Mouse (Mus musculus): ENCODE results near the gene Memo1.
A peak's percentile ranks its signal among the peaks of the same experiment; 100 is the strongest.
"Not testable (repeated sequence)": the region's sequence is repeated elsewhere in the genome, so short reads cannot be mapped to it uniquely, and the experiment has no call there.

Memo1 gene

DNA sequence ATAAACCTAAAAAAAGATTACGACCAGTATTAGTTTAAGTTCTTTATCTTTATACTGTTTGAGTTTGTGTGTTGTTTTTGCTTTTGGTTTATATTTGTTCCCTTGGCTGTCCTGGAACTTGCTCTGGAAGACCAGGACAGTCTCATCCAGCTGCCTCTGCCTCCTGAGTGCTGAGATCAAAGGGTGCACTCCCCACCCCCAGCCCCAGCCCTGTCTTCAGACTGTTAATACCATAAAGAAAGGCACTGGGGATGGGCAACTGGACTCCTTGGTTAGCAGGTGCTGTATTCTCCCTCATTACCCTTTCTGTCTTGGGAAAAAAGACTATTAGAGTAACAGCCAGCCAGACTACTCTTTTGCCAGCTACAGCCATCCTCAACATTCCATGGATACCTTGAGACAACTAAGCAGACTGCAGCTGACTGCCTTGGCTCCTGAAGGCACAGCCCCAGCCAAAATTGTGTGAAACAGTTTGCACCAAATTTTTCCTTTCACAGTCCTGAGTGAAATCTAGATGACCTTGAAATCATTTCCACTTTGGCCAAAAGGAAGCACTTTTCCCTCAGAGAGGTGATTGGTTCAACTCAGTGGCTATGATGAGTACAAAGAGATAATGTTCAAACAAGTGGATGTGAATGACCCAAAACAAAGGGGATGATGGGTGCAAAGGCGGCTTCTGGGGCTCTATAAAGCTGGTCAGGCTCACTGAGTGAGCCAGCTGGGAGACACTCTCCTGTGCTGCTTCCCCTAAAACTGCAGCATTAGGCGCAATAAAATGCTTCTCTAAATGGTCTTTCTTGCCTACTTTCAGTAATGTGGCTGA is 30.8 kb downstream of the Memo1 start:
- DNase-seq (ENCODE audit: low read depth, low spot score) = no peak

DNA sequence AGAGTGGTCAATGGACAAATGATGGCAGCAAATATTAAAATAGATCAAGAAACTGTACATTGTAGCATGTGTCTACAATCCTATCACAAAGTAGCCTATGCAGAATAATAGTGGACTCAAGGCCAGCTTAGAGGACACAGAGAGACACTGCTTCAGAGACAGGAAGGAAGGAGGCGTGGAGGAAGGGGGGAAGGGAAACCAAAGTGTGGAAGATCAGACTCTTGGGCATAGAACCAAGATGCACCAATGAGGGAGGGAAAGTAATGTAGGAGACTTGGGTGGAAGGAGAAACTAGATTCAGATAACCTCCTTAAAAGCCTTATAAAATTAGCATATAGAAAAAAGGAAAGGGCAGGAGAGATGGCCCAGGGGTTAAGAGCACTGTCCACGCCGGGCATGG is 32.9 kb downstream of the Memo1 start:
- DNase-seq (ENCODE audit: low read depth, low spot score) = no peak

DNA sequence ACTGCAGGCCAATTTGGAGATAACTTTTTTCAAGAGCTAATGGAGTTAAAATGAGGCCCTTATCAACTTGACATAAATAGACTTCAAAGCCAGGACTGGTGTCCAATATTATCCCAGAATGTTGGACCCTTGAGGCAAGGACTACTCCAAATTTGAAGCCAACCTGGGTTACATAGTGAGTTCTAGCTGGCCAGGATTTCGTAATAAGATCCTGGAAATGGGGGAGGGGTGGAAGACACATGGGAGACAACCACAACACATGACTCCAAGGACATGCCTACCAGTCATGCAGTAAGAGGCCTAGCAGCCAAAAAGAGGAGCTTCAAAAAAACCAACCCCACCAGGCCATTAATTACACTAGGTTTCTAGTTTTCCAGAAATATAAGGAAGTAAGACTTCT is 50.0 kb downstream of the Memo1 start:
- no peak for DNase-seq (ENCODE audit: low read depth, low spot score)

DNA sequence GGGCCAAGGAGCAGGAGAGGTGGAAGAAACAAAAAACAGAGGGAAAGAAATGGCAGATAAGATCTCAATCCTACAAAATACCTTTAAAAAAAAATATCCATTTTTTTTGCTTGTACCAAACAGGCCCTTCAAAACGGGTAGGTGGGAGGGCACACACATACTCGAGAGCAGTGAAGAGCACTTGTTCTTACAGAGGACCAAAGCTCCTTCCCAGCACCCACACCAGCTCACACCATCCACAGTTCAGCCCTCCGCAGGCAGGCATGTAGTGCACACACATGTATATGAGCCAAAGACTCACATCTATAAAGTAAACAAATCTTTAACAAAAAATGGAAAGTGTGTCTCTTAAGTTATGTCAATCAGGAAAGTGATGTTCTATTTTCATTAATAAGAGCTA is 52.5 kb downstream of the Memo1 start:
- DNase-seq (ENCODE audit: low read depth, low spot score) = no peak

DNA sequence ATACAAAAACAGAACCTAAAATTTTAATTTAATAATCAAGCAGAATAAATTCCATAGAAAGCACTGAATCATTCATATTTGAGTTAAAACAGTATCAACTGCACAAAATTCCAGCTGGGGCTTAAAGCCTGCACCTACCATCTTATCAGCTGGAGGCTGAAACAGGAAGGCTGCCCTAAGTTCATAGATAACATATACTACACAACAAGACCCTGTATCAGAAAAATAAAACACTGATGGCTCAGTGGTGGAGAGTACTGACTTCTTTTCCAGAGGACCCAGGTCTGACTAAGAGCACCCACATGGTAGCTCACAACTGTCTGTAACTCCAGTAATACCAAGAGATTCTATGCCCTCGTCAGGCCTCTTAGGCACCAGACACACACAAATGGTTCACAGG is 55.0 kb downstream of the Memo1 start:
- DNase-seq (ENCODE audit: low read depth, low spot score) = no peak

DNA sequence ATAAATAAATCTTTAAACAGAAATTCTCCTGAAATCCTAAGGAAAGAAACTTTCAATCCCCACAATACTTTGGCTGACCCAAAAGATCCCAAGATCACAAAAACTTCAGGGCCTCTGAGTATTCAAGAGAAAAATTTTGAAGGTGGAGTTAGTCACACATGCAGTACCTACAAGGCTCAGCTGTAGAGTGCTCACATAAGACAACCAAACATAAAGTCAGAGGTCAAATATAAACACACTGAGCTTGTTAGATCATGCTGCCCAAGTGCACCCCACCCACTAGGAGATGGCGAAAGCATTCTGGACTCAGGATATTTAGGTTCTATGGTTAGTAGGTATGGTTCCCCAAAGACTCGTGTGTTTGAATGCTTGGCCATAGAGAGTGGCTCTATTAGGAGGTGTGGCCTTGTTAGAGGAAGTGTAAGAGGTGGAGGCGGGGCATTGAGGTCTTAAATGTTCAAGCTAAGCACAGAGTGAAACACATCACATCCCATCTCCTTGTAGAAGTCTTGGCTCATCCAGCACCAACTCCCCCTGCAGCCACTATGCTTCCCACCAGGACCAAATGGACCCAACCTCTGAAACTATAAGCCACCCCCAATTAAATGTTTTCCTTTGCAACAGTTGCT is 67.1 kb downstream of the Memo1 start:
- DNase-seq (ENCODE audit: low read depth, low spot score) = no peak

DNA sequence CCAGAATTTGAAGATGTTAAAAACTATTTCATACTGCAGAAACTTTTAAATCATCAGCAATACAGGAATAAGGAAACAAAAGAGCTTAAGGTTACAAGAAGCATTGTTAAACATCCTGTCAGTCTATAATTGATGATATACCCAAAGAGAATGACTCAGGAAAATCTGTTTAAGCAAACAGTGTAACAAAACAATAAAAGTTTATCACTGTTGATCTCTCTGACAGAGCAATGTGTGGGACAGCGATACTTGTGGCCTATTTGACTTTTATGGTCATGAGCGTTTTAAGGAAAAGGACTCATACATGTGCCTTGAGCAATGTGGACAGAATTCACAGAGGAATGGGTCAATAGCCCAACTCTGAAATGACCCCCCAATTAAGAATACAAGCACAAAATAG is 78.0 kb downstream of the Memo1 start:
- no peak for DNase-seq (ENCODE audit: low read depth, low spot score)

DNA sequence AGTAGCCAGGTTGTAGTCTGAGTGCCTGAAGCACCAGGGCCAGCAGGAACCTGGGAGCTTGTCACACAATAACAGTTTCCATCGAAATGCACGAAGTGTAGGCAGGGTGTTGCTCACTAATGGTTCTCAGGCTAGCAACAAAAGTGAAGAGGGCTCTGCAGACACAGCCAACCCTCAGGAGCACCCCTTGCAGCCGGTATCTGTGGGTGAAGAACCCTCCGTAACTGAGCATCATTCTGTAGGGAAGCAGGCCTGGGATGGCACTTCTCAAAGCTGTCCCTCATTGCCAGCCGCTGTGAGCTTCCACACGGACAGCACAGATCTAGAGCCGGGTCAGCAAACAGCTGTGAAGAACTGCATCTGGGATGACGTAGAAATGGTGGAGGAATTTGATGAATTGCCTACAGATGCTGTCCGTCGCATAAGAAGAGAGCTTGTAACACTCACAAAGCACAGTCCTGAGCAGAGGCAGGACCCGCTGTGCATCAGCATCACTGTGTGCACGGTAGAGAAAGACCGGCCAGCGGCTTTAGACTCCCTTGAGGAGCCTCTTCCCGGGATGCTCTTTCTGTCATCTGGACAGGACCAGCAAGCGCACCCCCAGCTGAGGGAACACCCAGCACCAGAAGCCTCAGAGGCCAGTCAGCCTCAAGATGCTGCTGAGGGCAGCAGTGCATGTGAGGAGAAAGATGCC is 82.3 kb downstream of the Memo1 start:
- not testable (repeated sequence) for DNase-seq (ENCODE audit: low read depth, low spot score)

DNA sequence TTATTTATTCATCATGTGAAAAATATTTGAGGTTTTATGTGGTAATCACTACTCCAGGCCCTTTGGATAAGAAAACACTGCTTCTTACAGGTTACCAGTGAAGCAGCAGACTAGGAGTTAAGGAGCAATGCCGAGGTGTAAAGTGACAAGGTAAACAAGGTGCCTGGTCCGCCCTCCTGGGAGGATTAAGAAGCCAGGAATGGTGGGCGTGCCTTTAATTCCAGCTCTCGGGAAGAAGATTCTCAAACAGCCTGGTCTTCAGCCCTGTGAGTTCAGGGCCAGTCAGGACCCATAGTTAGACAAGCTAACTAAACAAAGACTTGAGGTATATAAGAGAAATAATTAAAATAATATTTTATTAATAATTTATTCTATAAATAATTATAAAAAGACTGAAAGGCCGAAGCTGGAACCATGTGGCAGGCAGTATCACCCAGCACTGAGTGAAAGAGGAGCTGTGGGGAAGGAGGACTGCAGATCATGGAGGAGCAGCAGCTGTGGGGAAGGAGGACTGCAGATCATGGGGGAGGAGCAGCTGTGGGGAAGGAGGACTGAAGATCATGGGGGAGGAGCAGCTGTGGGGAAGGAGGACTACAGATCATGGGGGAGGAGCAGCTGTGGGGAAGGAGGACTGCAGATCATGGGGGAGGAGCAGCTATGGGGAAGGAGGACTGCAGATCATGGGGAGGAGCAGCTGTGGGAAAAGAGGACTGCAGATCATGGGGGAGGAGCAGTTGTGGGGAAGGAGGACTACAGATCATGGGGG is 86.0 kb downstream of the Memo1 start:
- DNase-seq (ENCODE audit: low read depth, low spot score) = no peak

DNA sequence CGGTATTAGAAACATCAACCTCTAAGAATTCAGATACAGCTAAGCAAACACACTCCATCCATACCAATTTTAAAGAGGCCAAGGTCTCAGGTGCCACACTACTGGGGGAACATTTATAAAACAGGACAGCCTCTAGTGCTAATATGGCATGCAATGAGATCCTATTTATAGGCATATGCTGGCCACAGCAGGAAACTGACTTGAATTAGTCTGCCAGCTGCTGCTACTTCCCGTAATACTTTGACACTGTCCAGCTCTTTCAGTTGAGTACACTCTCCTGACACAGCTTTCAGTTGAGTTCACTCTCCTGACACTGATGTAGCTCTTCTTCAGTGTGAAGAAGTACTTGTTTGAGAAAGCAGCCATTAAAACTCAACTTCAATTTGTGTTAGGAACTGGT is 99.4 kb downstream of the Memo1 start:
- DNase-seq (ENCODE audit: low read depth, low spot score) = no peak

DNA sequence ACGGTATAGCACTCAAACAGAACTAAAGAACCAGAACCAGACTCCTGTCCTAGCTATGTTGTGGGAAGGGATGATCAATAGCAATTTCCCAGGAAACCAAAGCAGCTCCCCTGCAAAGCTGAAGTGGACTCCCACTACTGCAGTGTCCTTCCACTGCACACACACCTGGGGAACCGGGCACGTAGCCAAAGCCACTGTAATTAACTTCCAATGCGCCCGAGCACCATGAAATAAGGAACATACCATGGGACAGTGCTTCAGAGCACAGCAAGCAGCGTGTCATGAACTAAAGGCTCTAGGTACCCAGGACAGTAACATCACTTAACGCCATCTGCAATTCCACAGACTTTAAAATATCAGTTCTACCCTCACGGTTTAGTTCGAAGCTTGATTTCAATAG is 100.6 kb downstream of the Memo1 start:
- DNase-seq (ENCODE audit: low read depth, low spot score) = no peak

DNA sequence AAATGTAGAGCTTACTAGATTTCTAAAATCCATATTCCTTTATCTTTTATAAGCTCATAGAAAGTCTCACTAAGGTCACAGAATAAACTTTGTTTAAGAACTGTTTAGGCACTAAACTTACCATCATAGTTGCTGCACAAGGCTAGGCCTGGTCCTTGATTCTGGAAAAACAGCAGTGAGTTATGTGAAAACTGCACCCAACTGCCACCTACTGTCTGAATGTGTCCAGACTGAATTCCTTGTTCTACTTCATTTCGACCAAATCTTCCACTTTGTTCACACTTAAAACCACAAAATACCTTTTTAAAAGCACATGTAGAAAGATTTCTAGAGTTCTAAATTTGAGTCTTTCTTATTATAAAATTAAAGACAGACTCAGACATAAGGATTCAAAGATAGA is 101.9 kb downstream of the Memo1 start:
- DNase-seq (ENCODE audit: low read depth, low spot score) = no peak

DNA sequence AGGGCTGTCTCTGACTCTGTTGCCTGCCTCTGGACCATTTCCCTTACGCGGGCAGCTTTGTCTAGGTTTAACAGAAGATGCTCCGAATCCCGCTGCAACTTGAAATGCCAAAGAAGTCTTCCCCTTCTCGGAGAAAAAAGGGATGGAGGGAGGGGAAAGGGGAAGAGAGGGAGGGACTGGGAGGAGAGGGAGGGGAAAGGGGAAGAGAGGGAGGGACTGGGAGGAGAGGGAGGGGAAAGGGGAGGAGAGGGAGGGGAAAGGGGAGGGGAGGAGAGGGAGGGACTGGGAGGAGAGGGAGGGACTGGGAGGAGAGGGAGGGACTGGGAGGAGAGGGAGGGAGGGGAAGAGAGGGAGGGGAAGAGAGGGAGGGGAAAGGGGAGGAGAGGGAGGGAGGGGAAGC is 103.9 kb downstream of the Memo1 start:
- no peak for DNase-seq (ENCODE audit: low read depth, low spot score)

DNA sequence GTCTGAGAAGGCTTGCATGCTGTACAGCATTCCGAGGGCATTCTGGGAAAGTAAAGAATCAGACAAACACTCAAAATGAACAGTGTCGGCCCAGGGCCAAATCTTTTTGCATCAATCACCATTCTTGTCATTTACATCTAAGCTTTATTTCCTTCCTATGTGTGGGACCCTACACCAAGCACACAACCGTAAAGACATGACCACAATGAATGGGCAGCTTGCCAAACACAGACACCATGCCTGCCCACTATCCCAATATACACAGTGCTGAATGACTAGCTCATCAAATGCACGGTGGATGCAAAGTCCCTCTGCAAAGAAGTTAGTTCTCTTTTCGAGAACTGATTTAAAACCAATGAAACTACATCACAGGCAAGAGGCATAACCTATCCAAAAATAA is 109.1 kb downstream of the Memo1 start:
- no peak for DNase-seq (ENCODE audit: low read depth, low spot score)

DNA sequence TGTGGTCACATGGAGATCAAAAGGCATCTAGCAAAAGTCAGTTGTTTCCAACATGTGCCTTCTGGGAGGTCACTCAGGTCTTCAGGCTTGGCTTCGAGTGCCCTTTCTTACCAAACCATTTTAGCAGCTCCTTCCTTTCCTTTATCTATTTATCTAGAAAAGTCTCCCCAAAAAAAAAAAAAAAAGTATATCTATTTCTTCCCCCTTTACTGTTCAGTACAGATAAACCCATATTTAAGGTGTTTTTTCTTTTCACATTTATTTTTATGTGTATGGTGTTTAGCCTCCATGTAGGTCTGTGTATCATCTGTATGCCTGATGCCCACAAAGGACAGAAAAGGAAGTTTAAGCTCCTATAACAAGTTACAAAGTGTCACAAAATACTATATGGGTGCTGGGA is 110.6 kb downstream of the Memo1 start:
- DNase-seq (ENCODE audit: low read depth, low spot score) = no peak

DNA sequence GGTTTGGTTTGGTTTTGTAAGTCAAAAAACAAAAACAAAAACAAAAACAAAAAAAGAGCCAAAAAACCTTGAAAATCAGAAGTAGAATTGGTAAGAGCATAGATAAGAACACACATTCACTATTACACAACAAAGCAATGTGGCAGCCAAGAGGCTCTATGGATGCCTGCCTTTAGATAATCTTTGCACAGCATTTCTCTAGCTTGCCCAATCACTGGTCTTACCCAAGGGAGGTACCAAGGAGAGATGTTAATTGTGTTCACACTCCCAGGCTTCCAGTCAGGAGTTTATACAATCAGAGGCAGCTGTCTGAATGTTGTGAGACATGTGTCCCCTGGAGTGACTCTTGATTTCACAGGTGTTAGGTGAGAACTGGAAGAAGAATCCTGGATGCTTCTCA is 114.4 kb downstream of the Memo1 start:
- no peak for DNase-seq (ENCODE audit: low read depth, low spot score)

DNA sequence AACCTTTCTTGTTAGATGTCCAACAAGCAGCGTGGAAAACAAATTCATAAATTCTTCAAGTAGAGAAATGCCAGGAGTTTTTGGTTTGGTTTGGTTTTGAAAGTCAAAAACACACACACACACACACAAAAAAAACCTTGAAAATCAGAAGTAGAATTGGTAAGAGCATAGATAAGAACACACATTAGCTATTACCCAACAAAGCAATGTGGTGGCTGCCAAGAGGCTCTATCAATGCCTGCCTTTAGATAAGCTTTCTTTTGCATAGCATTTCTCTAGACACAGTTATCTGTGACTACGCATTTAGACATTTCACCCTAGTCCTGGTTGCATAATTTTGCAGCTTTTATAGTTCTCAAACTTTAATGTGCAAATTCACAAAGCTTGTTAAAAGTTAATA is 115.7 kb downstream of the Memo1 start:
- DNase-seq (ENCODE audit: low read depth, low spot score) = not testable (repeated sequence)

DNA sequence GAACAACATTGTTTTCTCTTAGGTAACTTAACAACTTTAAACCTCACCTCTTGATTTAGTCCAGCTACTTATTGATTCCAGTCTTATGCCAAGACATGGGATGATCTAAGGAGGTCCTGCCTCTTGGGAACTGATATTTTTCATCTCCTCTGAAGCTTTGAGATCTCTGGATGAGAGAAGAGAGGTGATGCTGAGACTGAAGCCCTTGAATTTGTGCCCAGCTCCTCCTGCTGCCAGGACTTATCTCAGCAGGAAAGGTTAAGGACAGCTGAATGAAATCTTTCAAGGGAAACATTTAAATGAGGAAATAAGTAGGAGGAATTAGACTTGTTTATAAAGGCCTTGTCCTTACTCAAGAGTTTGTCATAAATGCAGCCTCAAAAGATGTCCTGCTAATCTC is 121.6 kb downstream of the Memo1 start:
- no peak for DNase-seq (ENCODE audit: low read depth, low spot score)

DNA sequence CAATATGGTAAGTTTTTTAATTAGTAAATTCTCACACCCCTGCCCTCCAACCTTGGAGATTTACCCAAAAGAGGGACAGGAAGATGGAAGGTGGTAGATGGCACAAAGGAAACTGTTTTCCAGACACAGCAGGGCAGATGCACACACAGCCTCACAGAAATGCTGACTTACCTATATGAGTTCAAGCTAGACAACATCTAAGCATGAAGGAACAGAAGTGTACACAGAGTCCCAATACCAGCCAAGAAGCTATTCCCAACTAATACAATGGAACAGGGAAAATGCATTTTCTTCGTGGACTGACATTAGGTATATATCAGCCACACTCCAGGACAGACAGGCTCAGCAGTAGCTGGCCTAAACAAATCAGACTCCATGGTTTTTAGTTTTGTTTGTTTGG is 122.5 kb downstream of the Memo1 start:
- no peak for DNase-seq (ENCODE audit: low read depth, low spot score)

DNA sequence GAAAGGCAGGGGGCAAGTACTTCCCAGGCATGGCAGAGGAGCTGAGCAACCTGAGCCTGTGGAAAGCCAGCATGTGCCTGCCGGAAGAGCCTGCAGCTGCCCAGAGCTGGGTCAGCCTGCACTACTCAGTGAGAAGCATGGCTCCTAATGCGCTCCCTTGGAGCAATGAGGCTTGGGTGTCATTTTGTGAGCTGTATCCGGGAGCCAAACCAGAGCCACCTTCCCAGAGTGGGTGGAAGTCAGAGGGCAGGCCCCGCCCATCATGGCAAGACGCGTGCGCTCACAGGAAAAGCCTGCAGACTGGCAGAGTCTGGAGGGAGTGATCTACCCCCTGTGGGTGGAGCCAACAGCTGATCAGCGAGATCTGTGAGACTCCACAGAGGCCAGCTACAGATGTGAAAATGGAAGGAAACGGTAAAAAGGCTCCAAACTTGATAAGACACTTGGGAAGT is 135.9 kb downstream of the Memo1 start:
- peak; percentile 1 for DNase-seq (ENCODE audit: low read depth, low spot score)

DNA sequence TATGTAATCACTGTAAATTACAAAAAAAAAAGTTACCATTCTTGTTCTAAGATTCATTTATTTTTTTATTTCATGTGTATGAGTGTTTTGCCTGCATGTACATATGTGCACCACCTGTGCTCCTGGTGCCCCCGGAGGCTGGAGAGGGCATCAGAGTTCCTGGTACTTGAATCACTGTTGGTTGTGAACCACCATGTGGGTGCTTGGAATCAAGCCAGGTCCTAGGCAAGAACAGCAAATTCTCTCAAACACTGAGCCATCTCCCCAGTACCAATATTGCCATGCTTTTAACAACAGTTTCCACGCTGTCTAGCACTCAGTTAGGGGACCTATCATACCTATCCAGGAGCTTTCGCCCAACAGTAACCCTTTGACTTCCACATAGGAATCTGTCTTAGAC is 137.2 kb downstream of the Memo1 start:
- no peak for DNase-seq (ENCODE audit: low read depth, low spot score)
